Mouse (Mus musculus) right cerebral cortex, postnatal 4 days (tissue): ENCODE measurements around the gene Rab40c.

ENCODE experiments used
- DNase-seq: peaks from one replicate; pipeline ENCODE4 v3.0.0-alpha.2; 2022

Rab40c gene

GRCm38 (mm10) chr17:25919144-25919785 is at the start of gene Rab40c:
Rab40c (minus strand) TSS chr17:25919727.
- DNase-seq: peak; percentile 54

GRCm38 (mm10) chr17:25968176-25968575 is 48.6 kb upstream of the Rab40c start:
- DNase-seq: no peak

GRCm38 (mm10) chr17:25967652-25968051 is 48.1 kb upstream of the Rab40c start:
- no peak for DNase-seq

GRCm38 (mm10) chr17:25964271-25964670 is 44.7 kb upstream of the Rab40c start:
- DNase-seq: no peak

GRCm38 (mm10) chr17:25962413-25962905 is 42.9 kb upstream of the Rab40c start:
- no peak for DNase-seq

- DNase-seq: no peak
These were observed 42.0 kb upstream of the Rab40c start for GRCm38 (mm10) chr17:25961566-25961965.

- DNase-seq: no peak
These were observed 40.3 kb upstream of the Rab40c start for GRCm38 (mm10) chr17:25959630-25960467.

- no peak for DNase-seq
These were observed 39.4 kb upstream of the Rab40c start for GRCm38 (mm10) chr17:25958771-25959494.

GRCm38 (mm10) chr17:25957586-25958051 is 38.1 kb upstream of the Rab40c start:
- DNase-seq: no peak

GRCm38 (mm10) chr17:25956631-25957030 is 37.1 kb upstream of the Rab40c start:
- no peak for DNase-seq

GRCm38 (mm10) chr17:25956201-25956600 is 36.7 kb upstream of the Rab40c start:
- no peak for DNase-seq

GRCm38 (mm10) chr17:25955736-25956135 is 36.2 kb upstream of the Rab40c start:
- no peak for DNase-seq

- DNase-seq: no peak
These were observed 35.1 kb upstream of the Rab40c start for GRCm38 (mm10) chr17:25954671-25955070.

- no peak for DNase-seq
These were observed 33.6 kb upstream of the Rab40c start for GRCm38 (mm10) chr17:25953161-25953560.

- DNase-seq: no peak
These were observed 32.5 kb upstream of the Rab40c start, which contains the start of gene A930017K11Rik for GRCm38 (mm10) chr17:25951803-25952623. A930017K11Rik (minus strand) TSS chr17:25952565.

- no peak for DNase-seq
These were observed 31.8 kb upstream of the Rab40c start for GRCm38 (mm10) chr17:25951225-25951802.

GRCm38 (mm10) chr17:25950706-25951105 is 31.2 kb upstream of the Rab40c start:
- DNase-seq: no peak

GRCm38 (mm10) chr17:25949981-25950380 is 30.5 kb upstream of the Rab40c start:
- DNase-seq: no peak

- DNase-seq: no peak
These were observed 28.5 kb upstream of the Rab40c start for GRCm38 (mm10) chr17:25948051-25948450.

GRCm38 (mm10) chr17:25947576-25947975 is 28.0 kb upstream of the Rab40c start:
- no peak for DNase-seq

- no peak for DNase-seq
These were observed 27.4 kb upstream of the Rab40c start for GRCm38 (mm10) chr17:25946891-25947290.

GRCm38 (mm10) chr17:25946349-25946748 is 26.8 kb upstream of the Rab40c start:
- no peak for DNase-seq
